Mouse (Mus musculus) lung, postnatal 25 days (tissue): ENCODE measurements at regions not wholly inside any gene's neighbourhood (a gene's known extent, or its start where the extent isn't known, plus 50 kb on each side); places are given as distances from the start of the nearest gene placed in this dataset.
"Not testable (repeated sequence)": the region's sequence is repeated elsewhere in the genome, so short reads cannot be mapped to it uniquely, and the experiment has no call there.

Source experiments
- DNase-seq: peaks from one replicate; pipeline ENCODE4 v3.0.0; 2022; ENCODE audit warnings: low spot score

DNA sequence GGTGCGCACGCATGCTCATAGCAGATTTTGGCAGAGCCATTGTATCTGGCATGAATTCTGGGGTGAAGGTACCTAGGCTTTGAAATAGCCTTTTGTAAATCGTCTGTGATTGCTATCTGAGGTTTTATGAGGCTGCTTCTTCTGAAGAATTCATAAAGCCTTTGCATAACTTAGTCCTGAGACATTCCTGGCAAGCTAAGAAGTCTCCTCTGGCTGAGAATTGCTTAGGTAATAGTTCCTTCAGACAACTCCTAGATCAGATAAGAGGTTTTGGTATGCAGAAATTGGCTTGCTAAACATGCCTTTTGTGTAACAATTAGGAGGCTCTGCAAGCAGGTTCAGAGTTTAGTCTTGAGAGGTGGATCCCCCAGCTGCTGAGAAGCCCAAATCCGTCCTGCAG, 82.7 kb downstream of the Pmp22 start:
- peak; percentile 11 for DNase-seq

DNA sequence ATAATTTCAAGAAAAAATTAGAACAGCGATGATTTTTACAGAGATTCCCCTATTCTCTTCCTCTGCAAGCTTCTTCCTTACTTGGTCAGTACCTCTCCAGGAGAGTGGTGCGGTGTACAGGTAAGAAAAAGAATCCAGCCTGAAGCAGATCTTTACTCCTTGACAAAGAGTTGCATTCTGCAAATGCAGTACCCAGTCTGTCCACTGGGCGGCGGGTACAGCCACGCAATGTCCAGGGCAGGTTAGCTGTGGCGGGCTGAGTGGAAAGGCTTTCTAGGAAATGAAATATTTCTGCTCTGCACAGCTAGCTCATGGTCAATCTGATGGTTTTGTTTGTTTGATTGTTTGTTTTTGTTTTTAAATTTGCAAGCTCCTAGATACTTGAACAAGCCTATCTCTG, 84.3 kb downstream of the Pmp22 start:
- DNase-seq = peak; percentile 72

DNA sequence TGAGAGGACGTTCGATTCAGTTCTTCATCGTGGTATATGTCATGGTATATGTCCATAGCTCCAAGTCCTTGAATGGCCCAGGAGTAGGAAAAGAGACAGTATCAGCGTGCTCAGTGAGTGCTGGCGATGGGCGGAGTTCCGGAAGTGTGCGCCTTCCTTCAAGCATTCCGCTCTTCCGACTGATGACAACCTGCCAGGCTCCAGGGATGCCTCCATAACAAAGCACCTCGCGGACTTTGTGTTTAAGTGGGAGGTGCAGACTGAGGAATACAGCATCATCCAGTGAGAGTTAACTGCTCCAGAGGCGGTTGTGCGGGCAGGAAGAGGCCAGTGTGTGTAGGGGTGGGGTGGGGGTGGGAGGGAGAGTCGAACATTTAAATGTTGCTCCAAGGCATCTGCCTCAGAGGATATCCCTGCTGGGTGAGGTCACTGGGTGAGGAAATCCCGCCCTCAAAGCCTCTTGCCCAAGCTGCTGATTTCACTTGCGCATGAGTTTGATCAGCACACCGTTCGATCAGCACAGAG, 85.2 kb downstream of the Pmp22 start:
- DNase-seq = no peak

DNA sequence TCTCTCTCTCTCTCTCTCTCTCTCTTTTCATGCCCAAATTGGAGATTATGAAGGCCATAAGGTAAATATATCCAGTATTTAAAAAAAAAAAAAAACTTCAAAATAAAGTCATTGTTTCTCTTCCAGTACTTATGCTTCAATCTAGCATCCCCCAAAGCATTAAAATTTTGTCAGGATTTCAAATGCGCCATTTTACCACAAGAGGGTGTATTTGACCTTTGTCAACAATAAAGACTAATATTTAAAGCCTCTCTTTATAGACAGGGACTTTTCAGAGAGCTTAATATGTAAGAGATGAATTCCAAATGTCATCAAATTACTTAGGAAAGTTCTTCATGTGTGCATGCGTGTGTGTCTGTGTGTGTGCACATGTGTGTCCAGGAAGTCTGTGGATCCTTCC, 87.2 kb downstream of the Pmp22 start:
- no peak for DNase-seq

DNA sequence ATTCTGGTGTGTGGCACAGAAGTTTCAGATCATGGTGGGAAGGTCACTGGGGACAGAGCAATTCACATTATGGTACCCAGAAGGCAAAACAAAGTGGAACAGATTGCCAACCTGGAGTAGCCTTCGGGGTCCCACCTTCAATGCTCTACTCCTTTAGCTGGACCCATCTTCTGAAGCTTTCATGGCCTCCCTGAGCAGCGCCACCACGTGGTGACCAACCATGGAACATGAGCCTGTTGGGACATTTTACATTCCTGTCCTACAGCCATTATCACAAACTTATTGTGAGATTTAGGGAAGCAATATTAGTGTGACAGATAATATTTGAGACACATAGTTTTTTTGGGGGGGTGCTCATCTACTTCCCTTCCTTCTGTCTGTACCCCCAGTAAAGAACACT, 88.3 kb downstream of the Pmp22 start:
- no peak for DNase-seq

DNA sequence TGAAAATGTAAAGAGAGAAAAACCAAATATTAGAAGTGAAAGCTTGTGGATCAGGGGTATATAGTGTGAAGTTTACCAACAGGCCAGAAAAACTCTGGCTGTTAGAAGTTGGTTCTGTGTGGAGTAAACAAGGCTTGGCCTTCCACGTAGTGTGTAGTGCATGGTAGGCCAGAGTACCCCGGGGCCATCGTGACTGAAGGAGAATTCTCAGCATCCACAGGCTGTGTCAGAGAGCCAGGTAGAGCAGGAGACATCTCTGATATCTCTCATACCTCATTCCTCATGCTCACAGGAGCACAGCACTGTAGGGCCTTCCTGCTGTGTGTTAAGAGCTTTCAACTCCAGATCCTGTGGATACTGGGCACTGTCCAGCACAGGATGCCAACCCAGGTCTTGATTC, 97.7 kb downstream of the Pmp22 start:
- DNase-seq = no peak

GRCm38 (mm10) chr11:63230786-63231185, 102.0 kb downstream of the Pmp22 start:
- no peak for DNase-seq

GRCm38 (mm10) chr11:63233172-63233966, 104.6 kb downstream of the Pmp22 start:
- no peak for DNase-seq

GRCm38 (mm10) chr11:63234481-63234880, 105.7 kb downstream of the Pmp22 start:
- no peak for DNase-seq

GRCm38 (mm10) chr11:63238655-63239054, 109.9 kb downstream of the Pmp22 start:
- no peak for DNase-seq

GRCm38 (mm10) chr11:63243906-63244416, 115.2 kb downstream of the Pmp22 start:
- no peak for DNase-seq

GRCm38 (mm10) chr11:63245041-63245440, 116.3 kb downstream of the Pmp22 start:
- DNase-seq = no peak

GRCm38 (mm10) chr11:63246052-63246661, 117.4 kb downstream of the Pmp22 start:
- DNase-seq = no peak

DNA sequence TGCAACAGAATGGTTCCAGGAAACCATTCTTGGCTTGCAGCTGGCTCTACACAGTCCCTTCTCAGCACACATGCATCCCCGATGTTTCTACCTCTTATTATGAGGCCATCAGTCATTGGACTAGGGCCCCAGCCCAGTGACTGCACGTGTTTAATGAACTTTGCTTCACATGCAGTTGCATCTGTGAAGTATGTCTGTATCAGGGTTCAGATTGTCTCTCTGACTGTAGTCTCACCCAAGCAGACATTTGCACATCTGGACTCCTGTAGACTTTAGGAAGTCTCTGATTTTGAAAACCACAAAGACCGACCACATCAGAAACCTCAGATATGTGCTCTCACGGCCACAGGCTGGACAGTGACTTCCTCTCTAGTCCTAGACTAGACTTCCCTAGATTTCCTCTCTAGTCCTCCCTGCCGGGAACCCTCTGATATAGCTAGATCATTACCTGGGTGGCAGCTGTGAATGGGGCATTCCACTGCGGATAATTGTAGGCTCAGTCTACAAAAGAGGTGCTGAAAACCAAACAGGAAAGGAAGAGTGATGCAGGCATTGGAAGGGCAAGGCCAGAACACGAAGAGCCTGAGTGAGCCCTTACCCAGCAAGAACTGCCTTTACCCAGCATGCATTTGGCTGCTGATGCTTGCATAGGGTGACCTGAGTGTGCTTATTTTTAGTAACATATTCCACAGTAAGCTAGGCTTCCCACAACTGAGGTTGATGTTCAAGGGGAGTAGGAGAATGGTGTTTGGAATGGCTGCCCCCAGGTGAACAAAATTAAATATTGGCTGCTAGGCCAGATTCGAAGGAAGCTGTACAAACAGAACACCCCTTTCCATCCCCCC, 123.5 kb downstream of the Pmp22 start:
- DNase-seq = no peak

DNA sequence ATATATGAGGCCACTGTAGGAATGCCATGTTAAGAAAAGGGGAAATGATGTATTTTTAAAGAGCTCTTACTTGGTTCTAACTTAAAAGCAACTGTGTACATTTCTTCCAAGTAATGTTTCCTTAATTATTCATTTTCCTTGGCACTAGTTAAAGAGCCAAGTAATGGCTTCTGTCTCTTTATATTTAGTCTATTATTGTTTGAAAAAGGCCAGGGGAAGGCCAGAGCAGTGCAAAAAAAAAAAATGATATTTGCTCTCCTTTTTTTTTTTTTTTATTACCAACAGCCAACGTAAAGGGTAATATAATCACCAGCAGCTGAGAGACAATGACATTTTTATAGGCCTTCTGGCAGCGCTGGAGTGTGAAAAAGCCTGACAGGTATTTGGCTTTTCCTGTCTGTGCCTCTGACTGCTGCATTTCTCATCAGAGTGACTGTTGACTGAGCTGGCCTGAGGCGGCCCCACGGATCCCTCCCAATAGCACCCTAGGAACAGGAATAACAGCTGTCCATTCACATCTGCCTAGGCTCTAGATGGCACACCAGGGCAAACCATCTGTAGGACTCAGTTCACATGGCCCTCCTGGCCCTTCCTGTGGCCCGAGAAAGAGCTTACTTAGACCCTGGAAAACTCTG, 124.3 kb downstream of the Pmp22 start:
- no peak for DNase-seq

DNA sequence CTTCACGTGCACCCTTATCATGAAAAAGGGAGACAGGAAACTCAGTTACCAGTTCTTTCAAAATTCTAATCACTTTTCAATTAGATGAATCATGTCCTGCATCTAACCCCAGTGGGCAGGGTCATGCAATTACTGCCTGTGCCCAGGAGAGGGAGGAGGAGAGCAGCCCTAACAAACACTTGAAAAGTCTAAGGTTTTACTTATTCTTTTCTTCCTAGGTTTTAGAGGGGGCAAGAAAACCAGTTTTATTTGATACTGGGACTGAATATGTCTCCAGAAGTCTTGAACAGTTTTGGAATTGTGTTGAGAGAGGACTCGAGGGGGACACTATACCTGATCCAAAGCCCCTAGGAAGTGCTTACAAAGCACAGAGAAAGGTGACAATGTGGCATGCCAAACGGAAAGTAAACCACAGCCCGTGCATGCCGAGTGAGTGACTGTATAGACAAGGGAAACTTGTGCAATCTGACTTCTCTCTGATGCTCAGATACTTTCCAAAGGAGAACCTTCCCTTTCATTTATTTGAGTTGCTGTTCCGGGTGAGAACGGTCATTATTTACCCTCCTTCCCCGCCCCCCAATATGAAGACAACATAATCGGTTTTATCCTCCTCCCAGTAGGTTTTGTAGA, 135.8 kb downstream of the Pmp22 start:
- DNase-seq = no peak

DNA sequence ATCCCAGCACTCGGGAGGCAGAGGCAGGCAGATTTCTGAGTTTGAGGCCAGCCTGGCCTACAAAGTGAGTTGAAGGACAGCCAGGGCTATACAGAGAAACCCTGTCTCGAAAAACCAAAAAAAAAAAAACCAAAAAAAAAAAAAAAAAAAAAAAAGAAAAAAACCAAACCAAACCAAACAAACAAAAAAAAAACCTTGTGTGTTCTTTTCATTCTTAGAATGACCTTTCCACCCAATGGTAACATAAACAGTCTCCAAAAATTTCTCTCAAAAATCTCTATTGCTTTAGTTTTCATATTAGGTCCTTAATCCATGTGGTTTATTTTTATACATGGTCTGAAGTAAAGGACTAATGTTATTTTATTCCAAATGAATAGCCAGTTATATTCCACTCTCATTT, 137.5 kb downstream of the Pmp22 start:
- not testable (repeated sequence) for DNase-seq

DNA sequence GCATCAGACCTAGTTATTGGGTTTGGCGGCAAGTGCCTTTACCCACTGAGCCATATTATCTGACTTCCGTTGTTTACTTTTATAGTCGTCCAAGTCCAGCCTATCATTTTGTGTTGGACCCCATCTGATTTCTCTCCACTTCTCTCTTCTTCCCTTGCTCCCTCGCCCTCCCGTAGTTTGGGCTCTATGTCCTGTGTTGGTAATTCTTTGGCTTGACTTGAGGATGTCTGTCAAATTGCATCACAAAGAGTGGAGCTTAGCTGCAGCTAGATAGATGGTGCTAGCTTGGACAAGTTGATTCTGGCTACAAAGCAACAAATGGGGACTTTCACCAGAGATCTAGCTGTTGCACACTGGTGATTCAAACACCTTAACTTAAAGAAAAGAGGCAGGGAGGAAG, 147.9 kb downstream of the Pmp22 start:
- no peak for DNase-seq

- no peak for DNase-seq
Observed at GRCm38 (mm10) chr11:63281839-63282238, 153.1 kb downstream of the Pmp22 start.

- no peak for DNase-seq
Observed at GRCm38 (mm10) chr11:63282541-63282940, 153.8 kb downstream of the Pmp22 start.

- DNase-seq = no peak
Observed at GRCm38 (mm10) chr11:63286026-63286425, 157.2 kb downstream of the Pmp22 start.
